Mouse (Mus musculus) spleen, adult 18-20 months (tissue): Measurements from ENCODE around the gene Vamp9.

Experiments
- DNase-seq, 2 experiments: peaks; one replicate each; pipeline ENCODE4 v3.0.0; 2022; ENCODE audit warnings: mixed read lengths in 2 of 2

Vamp9 gene

GRCm38 (mm10) chr5:99906181-99906956 is at the start of gene Vamp9:
Gene Vamp9 (plus strand): TSS chr5:99906254.
- DNase-seq = peak; percentile 91 to 95

DNA sequence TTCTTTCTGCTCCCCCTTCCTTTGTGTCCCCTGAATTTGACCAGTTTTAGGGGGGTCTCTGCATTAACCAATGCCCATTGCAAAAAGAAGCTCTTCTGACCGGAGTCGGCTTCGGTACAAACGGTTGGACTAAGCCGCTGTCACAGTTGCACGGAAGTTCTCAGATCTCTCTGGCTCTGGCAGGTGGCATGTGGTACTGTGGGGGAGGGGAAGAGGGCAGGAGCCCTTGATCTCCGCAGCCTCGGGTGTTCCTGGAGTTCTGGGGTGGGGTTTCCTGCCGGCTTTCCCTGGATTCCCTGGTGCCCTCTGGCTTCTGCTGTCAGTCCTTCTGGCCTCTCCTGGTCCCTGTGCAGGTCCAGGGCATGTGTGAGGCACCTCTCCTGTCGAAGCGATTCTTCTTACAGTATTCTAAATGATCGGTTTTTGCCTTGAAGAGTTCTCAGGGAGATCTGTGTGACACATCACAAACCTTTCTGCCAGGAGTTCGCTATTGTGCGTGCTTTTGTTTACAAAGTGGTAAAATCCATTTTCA is 48.9 kb upstream of the Vamp9 start:
- no peak for DNase-seq

DNA sequence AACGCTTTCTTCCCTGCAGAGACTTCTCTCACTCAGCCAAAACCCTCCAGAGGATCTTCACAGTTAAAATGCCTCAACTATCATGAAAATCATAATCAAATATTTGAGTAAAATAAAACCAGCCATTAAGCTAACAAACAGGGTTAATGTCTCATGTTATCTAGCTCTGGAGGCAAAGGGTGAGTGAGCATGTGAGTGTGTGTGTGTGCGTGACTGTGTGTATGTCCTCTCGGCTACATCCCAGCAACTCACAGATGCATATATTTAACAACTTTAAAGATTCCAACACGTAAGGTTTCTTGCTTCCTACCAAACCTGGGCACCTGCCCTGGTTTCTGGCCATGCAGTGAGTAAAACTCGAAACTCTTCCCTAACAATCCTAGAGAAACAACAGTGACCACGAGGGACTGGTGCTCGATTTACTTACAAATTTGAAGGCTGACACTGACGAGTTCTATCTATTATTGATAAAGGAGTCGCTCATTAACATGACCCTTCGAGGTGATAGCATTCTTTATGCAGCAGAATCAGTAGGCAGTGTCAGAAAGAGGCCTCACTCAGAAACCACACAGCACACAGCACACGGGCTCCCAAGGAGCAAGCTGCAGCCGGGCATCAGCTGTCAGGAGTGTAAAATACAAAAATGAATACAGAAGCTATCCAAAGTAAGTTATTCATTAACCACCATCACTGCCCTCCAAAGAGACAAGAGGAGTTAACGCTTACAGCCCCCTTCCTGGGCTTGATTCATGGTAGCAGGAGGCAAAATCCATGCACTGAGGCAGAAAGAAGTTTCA is 46.2 kb upstream of the Vamp9 start:
- DNase-seq = no peak

GRCm38 (mm10) chr5:99861816-99862215 is 44.2 kb upstream of the Vamp9 start:
- DNase-seq = no peak

GRCm38 (mm10) chr5:99863656-99864380 is 42.2 kb upstream of the Vamp9 start:
- no peak for DNase-seq

GRCm38 (mm10) chr5:99865779-99866178 is 40.3 kb upstream of the Vamp9 start:
- DNase-seq = no peak

DNA sequence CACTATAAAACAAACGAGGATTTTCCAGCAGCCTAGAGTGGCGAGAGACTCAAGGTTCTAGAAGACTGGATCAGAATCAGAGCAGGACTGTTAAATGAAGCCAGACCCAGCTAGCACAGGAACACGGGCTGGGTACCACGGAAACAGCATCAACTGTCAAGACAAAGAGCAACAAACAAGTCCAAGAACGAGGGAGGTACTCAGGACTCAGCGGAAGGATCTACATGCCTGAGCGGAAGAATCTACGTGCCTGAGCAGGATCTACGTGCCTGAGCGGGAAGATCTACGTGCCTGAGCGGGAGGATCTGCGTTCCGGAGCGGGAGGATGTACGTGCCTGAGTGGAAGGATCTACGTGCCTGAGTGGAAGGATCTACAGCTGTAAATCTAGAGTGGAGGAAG is 37.8 kb upstream of the Vamp9 start:
- no peak for DNase-seq

DNA sequence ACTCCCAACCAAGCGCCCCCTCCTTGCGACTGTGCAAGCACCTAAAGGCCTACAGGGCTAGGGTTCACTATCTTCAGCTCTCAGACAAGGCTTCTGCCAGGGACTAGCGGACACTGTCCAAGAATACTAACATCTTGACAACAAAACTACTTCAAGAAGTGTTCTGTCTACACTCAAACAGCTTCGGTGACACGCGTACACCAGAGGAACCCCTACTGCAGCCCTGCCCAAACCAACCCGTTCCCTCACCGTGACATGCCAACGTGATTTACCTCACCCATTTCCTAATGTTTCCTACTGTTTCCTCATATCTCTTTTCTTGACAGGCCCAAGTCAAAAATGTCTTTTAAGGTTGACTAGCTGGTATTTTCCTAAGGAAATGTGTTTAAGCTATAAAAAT is 37.1 kb upstream of the Vamp9 start:
- DNase-seq = no peak

DNA sequence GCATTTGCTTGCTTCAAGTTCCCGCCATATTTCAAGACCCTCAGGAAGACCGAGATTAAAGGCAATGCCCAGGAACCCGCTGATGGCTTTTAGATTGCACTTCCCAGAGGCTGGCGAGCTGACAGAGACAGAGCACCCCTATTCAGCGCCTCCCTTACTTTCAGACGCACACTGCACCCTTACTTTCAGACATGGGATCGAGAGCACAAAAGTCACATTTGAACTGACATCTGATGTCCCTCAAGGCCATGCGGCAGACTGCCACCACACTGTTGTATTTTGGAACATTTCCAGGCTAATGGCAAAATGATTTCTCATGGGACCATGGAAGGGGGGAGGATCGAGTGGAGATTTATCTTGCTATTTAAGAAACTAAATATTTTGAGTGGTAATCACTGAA is 28.5 kb upstream of the Vamp9 start:
- no peak for DNase-seq

- DNase-seq = no peak
Measured at GRCm38 (mm10) chr5:99882441-99882840, 23.6 kb upstream of the Vamp9 start.

GRCm38 (mm10) chr5:99884035-99884434 is 22.0 kb upstream of the Vamp9 start:
- no peak for DNase-seq

DNA sequence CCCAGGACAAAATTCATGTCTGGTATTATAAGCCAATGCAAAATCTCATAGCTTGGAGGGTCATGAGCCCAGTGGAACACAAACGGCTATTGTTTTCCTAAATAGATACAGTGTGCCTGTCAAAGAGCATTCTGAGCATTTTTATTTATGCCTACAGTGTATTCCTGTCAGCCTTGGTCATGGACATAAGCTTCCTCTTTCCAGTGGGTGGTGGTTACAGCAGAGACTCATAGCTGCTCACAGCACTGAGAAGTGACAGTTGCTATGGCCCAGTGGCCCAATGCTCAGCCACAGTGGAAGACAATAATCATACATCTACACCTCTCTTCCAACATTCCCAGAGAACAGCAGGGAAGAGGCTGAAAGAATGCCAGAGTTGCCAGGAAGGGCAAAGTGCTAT is 18.9 kb upstream of the Vamp9 start:
- no peak for DNase-seq

- no peak for DNase-seq
Measured at GRCm38 (mm10) chr5:99891516-99892441, 14.3 kb upstream of the Vamp9 start.

DNA sequence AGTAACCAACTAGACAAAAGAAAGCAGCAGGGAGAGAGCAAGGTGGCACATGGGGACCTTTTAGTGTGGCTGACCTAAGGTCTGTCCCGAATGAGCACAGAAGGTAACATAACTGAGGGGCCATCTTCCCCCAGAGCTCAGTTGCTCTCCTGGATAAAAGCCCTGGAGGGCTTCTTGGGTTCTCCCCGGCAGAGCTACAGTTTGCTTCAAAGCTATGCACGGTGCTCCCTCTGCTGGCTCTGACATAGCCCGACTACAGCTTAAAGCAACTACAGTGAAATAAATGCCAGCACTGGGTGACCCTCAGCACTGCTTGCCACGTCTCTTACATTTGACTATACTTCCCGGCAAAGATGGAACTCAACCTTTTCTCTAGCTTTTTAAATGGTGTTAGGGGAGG is 6.0 kb upstream of the Vamp9 start:
- DNase-seq = peak in 1 of 2 experiments; percentile 17

DNA sequence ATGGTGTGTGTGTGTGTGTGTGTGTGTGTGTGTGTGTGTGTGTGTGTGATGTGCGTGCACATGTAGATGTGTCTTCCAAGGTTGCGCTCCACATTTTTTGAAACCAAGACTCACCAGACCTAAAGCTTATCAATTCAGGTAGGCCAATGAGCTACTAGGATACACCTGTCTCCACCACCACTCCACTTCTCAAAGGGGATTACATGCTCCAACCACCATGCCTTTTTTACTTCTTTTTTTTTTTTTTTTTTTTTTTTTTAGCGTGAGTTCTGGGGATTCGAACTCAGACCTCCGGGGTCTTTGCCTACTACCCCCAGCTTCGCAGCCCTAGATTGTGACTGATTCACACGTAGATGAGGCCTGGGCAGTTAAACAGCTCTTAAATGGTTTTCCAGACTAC is 323 bp upstream of the Vamp9 start:
- no peak for DNase-seq

DNA sequence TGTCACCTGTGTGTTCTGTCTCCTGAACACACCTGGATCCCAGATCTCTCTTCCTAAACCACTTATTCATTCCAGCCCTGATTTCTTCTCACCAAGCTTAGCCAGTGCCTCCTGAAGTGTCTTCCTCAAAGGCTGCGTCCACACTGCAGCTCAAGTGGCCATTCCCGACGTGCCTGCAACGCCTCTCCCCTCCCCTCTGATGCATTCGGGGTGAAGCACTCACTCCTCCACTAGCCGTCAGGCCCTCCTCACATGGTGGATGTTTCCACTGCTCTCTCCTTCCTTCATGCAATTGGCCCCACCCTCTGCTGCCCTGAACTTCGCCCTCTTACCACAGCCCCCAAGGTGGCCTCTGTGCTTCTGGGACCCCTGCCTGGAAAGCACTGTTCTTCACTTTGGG is 9.4 kb downstream of the Vamp9 start:
- DNase-seq = no peak

DNA sequence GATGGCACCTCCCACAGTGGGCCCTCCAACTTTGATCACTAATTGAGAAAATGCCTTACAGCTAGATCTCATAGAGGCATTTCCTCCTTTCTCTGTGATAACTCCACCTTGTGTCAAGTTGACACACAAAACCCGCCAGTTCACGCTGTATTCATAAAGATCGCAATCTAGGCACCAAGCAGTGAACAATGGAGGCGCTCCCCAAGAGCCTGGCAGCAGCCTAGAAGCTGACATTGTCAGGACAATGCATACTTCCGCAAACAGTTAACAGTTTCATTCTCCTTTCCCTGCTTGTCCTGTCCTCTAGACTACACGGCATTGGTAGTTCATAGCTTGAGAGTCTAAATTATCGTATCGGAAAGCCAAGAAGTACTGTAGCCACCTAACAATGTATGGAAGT is 16.0 kb downstream of the Vamp9 start:
- DNase-seq = no peak

- peak in 1 of 2 experiments; percentile 43 for DNase-seq
Measured at GRCm38 (mm10) chr5:99927951-99928350, 21.9 kb downstream of the Vamp9 start.

- DNase-seq = no peak
Measured at GRCm38 (mm10) chr5:99931910-99932309, 25.9 kb downstream of the Vamp9 start.

DNA sequence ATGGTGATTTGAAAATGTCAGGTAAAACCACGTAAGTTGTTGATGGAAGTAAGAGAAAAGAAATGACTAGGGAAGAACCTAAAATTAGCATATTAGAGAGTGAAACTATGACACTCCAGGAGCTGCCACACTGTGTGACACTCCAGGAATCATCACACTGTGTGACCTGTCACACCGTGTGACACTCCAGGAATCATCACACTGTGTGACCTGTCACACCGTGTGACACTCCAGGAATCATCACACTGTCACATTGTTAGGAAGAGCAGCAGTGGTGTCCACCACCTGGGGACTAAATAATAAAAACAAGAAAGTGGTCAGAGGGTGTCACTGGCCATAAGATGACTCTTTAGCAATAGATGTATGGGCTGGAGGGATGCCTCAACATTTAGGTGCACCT is 33.4 kb downstream of the Vamp9 start:
- DNase-seq = no peak

- no peak for DNase-seq
Measured at GRCm38 (mm10) chr5:99941273-99941672, 35.2 kb downstream of the Vamp9 start.
